Mouse (Mus musculus): ENCODE measurements around the gene Pde4c. TPM values are rescaled to one million over a fixed set of nuclear protein-coding genes. Genes with fewer than 3 reads are reported as not detected.

The Pde4c gene
- total RNA-seq, 2 experiments from 2014 or later: 1.6 to 1.7 TPM

GRCm38 (mm10) chr8:70696019-70696885 lies 27.3 kb upstream of the Pde4c start:
- no peak for DNase-seq (ENCODE audit: low spot score in 2 of 2)
- intact Hi-C loops (cut with DNase I): no loop called here

- no peak for DNase-seq (ENCODE audit: low spot score in 2 of 2)
- intact Hi-C loops (cut with DNase I): no loop called here
These were observed 26.6 kb upstream of the Pde4c start for GRCm38 (mm10) chr8:70696946-70697345.

GRCm38 (mm10) chr8:70697366-70698250 lies 25.9 kb upstream of the Pde4c start:
- no peak for DNase-seq (ENCODE audit: low spot score in 2 of 2)
- intact Hi-C loops (cut with DNase I): loop anchor here (2.0 kb wide), 1 partner anchor 57 kb away; the partner anchor contains the start of gene Rab3a

GRCm38 (mm10) chr8:70698310-70699109 lies 25.0 kb upstream of the Pde4c start, which contains the start of gene Jund:
Jund (plus strand) TSS chr8:70698949.
- peak; percentile 99 for DNase-seq (ENCODE audit: low spot score in 2 of 2)
- intact Hi-C loops (cut with DNase I): loop anchor here (1.0 to 2.0 kb wide), 2 partner anchors 56 to 88 kb away; partner anchors contain the start of gene Rab3a

GRCm38 (mm10) chr8:70699116-70699833 lies 24.2 kb upstream of the Pde4c start:
- DNase-seq (ENCODE audit: low spot score in 2 of 2): peak in 1 of 2 experiments; percentile 39
- intact Hi-C loops (cut with DNase I): loop anchor here (1.0 to 2.0 kb wide), 2 partner anchors 56 to 89 kb away; partner anchors contain the start of gene Rab3a

GRCm38 (mm10) chr8:70699834-70700554 lies 23.5 kb upstream of the Pde4c start:
- intact Hi-C loops (cut with DNase I): loop anchor here (1.0 to 5.0 kb wide), 4 partner anchors 27 to 90 kb away; partner anchors contain the start of genes Gdf15, Lsm4 and Rab3a
- DNase-seq (ENCODE audit: low spot score in 2 of 2): peak; percentile 81 to 86

GRCm38 (mm10) chr8:70700555-70700922 lies 23.0 kb upstream of the Pde4c start:
- DNase-seq (ENCODE audit: low spot score in 2 of 2): peak; percentile 83 to 87
- intact Hi-C loops (cut with DNase I): loop anchor here (1.0 to 5.0 kb wide), 2 partner anchors 27 to 68 kb away; partner anchors contain the start of genes Gdf15 and Lsm4

- DNase-seq (ENCODE audit: low spot score in 2 of 2): no peak
- intact Hi-C loops (cut with DNase I): loop anchor here (5.0 kb wide), 1 partner anchor 69 kb away; the partner anchor contains the start of gene Gdf15
These were observed 22.2 kb upstream of the Pde4c start for GRCm38 (mm10) chr8:70701048-70701981.

- intact Hi-C loops (cut with DNase I): loop anchor here (5.0 kb wide), 1 partner anchor 70 kb away; the partner anchor contains the start of gene Gdf15
- DNase-seq (ENCODE audit: low spot score in 2 of 2): no peak
These were observed 21.3 kb upstream of the Pde4c start for GRCm38 (mm10) chr8:70701982-70702841.

- intact Hi-C loops (cut with DNase I): loop anchor here (5.0 kb wide), 1 partner anchor 71 kb away; the partner anchor contains the start of gene Gdf15
- DNase-seq (ENCODE audit: low spot score in 2 of 2): no peak
These were observed 20.7 kb upstream of the Pde4c start for GRCm38 (mm10) chr8:70702842-70703182.

- no peak for DNase-seq (ENCODE audit: low spot score in 2 of 2)
- intact Hi-C loops (cut with DNase I): loop anchor here (5.0 kb wide), 1 partner anchor 71 kb away; the partner anchor contains the start of gene Gdf15
These were observed 20.2 kb upstream of the Pde4c start, which contains the start of gene Iqcn for GRCm38 (mm10) chr8:70703287-70703686. Iqcn (plus strand) TSS chr8:70703457.

- intact Hi-C loops (cut with DNase I): no loop called here
- DNase-seq (ENCODE audit: low spot score in 2 of 2): no peak
These were observed 15.2 kb upstream of the Pde4c start for GRCm38 (mm10) chr8:70708281-70708680.

- intact Hi-C loops (cut with DNase I): no loop called here
- DNase-seq (ENCODE audit: low spot score in 2 of 2): no peak
These were observed 13.7 kb upstream of the Pde4c start for GRCm38 (mm10) chr8:70709794-70710193.

GRCm38 (mm10) chr8:70710296-70710695 lies 13.2 kb upstream of the Pde4c start:
- no peak for DNase-seq (ENCODE audit: low spot score in 2 of 2)
- intact Hi-C loops (cut with DNase I): no loop called here

- no peak for DNase-seq (ENCODE audit: low spot score in 2 of 2)
- intact Hi-C loops (cut with DNase I): no loop called here
These were observed 12.5 kb upstream of the Pde4c start for GRCm38 (mm10) chr8:70711041-70711440.

GRCm38 (mm10) chr8:70713991-70714390 lies 9.5 kb upstream of the Pde4c start:
- intact Hi-C loops (cut with DNase I): no loop called here
- DNase-seq (ENCODE audit: low spot score in 2 of 2): no peak

Data from left cerebral cortex, postnatal 25 days (tissue).